Mouse (Mus musculus) urinary bladder, postnatal 4 days (tissue): Measurements from ENCODE around the gene Them4.

Experiments
- DNase-seq, 2 experiments: peaks; one replicate each; pipeline ENCODE4 v3.0.0; 2021 to 2022; ENCODE audit warnings: low spot score in 2 of 2

Them4 gene

DNA sequence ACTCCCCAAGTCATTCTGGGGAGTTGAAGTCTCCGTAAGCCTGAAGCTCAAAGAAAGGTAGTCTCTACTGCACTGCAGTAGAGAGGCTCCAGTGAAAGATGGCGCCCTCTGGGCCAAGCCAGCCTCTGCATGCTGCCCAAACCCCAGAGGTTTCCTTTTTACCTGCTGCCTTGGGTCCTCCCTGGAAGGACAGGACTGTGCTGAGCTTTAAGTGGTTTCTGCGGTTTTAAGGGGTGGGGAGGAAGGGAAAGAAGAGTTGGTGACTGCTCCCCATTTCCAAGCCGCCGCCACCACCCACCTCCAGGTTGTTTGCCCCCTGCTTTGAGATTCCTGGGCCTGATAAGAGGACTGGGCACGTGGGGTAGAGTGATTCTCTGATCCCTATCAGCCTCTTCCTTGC, 58.7 kb downstream of the Them4 start:
- DNase-seq = no peak

DNA sequence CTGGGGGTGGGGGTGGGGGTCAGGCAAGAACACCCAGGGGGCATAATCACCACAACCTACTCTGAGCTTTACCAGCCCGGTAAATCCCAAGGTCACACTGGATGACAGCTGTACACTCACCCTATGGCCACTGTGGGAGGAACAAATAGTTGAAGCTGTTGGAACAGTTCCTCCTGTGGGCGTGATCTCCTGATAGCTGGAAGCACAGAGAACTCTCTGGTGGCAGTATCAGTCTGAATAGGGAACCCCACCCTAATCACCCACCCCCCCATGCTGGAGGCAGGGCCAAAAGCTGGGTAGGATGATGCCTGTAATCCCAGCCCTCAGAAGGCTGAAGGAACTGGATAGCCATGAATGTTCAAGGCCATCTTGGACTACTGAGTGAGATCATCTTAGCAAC, 59.8 kb downstream of the Them4 start:
- DNase-seq = no peak

DNA sequence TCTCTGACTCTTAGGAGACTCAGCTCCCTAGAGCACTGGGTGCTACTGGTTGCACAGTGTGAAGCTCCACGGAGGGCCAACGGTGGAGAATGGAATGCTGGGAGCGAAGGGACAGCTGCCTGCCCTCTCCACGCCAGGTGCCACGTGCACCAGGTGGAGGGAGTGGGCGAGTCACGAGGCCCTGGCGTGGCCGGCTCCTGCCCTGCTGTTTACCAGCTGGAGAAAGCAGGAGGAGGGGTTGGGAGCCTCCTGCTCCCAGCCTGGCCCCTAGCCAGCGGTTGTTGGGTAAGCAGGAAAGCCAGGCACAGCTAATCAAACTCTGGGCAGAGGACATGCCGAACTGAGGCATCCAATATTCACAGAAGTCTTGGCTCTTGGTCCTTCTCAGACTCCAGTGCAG, 61.7 kb downstream of the Them4 start:
- peak; percentile 71 to 81 for DNase-seq

DNA sequence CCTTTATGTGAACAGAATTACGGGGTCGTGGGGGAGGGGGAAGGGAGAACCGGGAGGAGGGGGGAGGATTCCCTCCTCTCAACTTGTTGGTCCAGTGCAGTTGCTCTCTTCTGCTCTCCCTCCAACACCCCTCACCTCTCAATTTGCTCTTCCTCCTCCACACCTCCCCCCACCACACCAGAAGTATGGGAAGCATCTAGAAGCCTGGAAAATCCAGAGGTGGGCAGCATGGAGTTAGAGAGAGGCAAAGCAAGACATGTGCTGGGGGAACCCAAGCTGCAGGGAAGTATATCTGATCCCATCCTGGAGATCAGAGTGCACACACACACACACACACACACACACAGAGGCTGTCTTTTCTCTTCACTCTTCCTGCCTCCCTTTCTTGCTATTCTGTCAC, 62.1 kb downstream of the Them4 start:
- DNase-seq = no peak

DNA sequence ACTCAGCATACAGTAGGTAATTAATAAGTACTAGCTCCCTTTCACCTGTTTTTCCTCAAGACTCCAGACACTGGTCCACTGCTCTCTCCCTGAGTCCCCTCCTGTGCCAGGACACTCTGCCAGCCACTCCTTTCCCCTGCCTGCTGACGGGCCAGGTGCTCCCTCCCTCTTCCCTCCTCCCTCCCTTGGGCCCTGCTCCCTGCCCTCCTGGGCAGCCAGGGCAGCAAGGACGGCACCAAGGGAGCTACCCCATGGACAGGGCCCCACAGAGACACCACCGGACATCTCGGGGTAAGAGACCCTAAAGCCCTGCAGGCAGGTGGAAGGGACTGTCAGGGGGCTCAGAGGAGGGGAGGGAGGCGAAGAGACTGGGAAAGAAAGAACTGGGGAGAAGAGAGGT, 62.8 kb downstream of the Them4 start, which contains the start of gene Rorc:
Rorc (plus strand) TSS at position 154 of the 400 bp plus-strand sequence.
- DNase-seq = no peak

DNA sequence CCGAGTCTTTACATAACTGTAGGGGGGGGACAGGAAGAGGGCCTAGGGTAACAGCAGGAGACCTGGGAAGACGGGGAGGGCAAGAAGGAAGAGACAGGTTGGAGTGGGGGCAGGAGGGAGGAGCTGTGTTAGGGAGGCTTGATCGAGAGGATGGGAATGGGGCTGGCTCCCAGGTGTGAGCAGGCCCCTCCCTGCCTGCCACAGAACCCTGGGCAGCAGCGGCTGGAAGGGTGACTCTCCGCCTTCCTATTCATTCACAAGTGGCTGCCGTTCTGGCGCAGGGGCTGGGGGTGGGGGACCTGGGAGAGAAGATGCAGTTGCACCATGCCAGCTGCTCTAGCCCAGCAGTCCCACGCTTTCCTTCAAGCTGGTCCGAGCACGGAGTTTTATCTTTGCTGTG, 63.2 kb downstream of the Them4 start:
- DNase-seq = no peak

DNA sequence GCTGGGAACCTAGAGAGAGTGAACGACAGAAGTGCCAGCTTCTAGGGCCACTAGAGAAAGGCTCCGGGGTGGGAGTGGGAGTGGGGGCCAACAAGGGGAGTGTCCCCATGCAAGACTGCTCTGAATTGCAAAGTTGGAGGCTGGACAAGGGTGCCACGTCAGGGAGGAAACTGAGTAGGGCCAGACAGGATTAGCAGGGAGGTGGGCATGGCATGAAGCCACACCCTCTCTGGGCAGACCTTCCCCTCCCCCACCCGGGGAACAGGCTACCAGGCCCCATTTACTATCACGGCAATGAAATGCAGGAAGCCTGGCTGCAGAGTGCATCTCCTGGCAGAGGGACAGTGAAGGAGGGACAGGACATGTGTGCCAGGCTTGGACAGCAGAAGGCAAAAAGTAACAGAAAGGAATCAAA, 63.7 kb downstream of the Them4 start:
- DNase-seq = no peak

DNA sequence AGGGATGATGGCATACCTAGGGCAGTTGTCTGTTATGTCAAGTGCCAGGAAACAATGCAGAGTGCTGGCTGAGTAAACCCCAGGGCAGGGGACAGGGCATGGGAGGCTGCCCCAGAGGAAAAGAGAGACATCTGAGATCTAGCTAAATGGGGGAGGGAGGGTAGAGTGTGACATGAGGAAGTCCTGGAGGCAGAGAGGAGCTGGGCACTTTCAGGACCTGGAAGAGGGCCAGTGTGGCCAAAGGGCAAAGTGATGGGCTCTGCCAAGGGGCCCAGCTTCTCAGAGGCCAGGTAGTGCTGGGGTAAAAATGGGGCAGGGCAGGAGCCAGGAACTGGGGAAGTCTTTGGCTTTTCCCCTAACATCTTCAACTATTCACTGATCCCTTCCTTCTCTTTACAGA, 64.7 kb downstream of the Them4 start:
- DNase-seq = no peak

DNA sequence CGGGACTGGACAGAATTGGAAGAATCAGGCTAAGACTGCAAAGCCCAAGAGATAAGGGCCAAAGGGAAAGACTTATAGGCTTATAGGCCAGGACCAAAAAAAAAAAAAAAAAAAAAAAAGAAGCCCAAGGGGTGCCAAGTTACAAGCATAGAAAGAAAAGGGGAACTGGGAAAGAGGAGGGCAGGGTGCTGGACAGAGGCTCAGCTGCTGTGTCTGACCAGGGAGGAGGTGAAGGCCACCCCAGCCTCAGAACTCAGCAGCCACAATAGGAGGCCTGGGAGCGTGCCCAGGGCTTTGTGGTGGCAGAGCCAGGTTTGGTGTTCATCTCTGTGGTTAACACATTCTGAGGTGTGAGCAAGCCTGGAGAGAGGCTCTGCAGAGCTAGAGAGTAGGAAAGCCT, 65.3 kb downstream of the Them4 start:
- DNase-seq = no peak

DNA sequence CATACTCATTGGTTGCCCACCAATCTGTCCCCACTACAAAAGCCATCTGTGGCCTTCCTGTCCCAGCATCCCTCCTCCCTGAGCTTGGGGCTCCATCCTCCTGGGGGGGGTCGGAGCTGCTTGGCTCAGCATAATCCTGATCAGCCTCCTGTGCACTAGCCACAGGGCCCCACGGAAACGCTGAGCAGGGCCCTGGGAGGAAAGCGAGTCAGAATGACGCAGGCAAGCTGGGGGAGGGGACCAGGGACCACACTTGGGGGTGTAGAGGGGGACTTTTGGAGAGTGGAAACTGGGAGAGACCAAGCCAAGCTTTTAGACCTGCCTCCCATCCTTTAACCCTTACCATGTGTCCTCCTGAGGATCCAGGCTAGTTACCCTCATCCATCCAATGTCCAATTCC, 66.0 kb downstream of the Them4 start:
- no peak for DNase-seq

DNA sequence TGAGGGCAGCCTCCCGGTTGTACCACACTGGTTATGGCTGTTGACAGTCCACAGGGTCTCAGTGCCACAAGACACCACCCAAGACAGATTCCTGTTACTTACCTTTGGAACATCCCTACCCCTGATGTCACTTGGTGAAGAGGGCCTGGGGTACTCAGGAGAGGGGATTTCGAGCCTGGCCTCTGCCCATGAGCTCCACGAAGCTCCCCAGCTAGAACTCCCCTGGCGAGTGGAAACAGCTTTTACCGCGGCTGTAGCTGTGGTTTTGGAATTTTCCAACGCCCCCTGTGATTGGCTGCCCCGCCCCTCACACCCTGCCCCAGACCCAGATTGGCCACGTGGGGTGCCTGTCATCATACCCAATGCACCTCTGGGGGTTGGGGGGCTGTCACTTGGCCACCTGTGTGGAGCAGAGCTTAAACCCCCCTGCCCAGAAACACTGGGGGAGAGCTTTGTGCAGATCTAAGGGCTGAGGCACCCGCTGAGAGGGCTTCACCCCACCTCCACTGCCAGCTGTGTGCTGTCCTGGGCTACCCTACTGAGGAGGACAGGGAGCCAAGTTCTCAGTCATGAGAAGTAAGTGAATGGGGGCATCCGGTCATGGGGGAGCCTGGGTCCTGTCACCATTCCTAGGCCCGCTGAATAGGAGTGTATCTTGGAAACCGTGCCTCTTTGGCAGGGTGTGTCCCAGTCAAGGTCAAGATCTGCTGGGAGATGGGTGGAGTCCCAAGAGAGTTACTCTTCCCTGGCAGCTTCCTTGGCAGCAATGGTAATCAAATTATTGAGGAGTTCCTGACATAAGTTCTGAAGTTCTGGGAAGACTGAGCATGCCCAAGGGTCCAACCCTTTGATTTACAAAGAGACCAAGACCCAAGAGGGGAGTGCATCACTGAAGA, 67.4 kb downstream of the Them4 start:
- DNase-seq = no peak

DNA sequence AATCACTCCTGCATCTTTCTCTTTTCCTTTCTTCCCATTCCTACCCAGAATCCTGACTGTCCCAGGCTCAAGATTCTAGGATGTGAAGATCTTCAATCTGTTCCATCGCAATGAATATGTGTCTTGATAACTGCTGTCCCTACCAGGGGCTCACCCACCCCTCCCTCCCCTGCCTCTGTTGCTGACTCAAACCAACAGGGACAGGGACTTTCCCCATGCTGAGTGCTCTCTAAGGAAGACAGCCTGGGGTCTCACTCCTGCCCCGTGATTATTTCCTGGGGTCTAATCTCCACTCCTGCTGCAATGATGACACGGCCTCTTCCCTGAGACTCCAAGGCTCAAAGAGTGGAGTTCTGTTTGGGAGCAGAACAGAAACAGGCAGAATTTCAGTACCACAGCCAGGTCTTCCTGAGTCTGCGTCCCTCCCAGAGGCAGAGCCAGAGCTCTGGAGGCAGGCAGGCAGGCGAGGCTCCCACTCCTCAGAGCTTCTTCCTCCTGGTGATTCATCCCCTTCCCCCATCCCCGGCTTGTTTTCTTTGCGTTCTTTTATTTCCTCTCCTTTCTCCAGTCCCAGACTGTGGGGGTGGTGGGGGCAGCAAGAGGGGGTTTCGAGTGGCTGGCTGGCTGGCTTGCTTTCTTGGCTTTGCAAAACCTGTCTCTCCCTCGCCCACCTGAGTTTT, 70.1 kb downstream of the Them4 start:
- DNase-seq = no peak
